Mouse (Mus musculus) gastrocnemius, postnatal 14 days (tissue): ENCODE measurements at regions not wholly inside any gene's neighbourhood (a gene's known extent, or its start where the extent isn't known, plus 50 kb on each side); places are given as distances from the start of the nearest gene placed in this dataset.

Experiments used
- DNase-seq: peaks from one replicate; pipeline ENCODE4 v3.0.0; 2021; ENCODE audit warnings: mixed read lengths
- intact Hi-C: fragments of 180-260 bp; cut with DNase I; formaldehyde crosslinking; loops from one replicate; pipeline ENCODE4 v1.15.1; 2025; ENCODE audit warnings: low total_unique reads

DNA sequence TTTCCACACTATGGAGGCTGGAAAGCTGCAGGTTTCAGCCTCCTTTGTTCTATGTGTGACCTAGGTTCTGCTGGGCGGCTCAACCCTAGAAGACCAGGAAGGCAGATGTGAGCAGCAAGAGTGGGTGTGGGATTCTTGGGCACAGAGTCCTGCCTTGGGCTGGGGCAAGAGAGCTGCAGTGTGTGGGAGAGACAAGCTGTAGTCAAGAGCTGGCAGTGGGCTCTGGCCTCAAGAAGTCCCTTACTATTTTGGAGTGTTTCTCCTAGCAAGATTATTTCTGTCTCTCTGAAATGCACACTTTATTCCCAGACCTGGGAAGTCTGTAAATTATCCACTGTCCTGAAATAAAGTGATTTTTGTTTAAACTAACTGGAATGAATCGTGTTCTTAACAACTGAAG is 211.5 kb downstream of the Nedd1 start:
- intact Hi-C loops = no loop called here

DNA sequence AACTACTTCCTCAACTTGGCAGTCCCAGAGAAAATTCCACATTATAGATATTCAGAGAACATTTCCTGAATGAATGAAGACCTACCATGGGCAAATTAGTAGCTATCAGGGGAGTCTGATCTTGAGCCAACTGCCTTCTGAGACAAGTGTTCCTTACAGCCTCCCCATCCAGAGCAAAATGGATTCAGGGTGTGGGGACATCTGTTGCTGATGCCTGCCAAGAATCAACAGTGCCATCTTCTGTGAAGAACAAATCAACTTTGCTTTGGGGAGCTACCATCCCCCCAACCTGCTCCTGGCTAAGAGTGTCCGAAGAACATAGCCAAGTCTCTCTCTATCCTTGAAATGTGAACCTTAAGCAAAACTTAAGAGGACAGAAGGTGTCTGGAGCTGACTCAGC is 217.9 kb downstream of the Nedd1 start:
- intact Hi-C loops = no loop called here
- DNase-seq = no peak

More for the DNA sequence above, 211.5 kb downstream of the Nedd1 start:
- DNase-seq = no peak

- DNase-seq = no peak
- intact Hi-C loops = no loop called here
Observed at GRCm38 (mm10) chr10:92483592-92483991, 238.6 kb downstream of the Nedd1 start.

- DNase-seq = no peak
- intact Hi-C loops = no loop called here
Observed at GRCm38 (mm10) chr10:92473282-92473681, 248.9 kb downstream of the Nedd1 start.

DNA sequence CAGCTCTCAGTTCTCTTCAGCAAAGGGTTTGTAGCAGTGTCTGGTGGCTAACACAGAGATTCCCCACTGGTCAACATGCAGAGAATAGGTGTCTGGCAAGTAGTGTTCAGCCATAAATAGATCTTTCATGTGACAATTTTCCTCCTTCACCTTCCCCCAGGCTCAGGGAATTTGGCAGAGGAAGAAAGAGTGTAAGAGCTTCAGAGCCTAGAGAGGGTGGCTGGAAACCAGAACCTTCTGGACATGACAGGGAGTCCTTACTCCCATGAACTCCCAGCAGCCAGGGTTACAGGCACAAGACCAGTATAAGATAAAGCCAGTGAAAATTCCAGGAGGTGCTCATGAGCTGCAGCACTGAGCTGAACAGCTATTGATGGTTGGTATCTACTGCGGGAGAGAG is 251.1 kb downstream of the Nedd1 start:
- DNase-seq = no peak
- intact Hi-C loops = no loop called here

GRCm38 (mm10) chr10:92455195-92455594 is 267.0 kb downstream of the Nedd1 start:
- intact Hi-C loops = no loop called here
- DNase-seq = no peak

DNA sequence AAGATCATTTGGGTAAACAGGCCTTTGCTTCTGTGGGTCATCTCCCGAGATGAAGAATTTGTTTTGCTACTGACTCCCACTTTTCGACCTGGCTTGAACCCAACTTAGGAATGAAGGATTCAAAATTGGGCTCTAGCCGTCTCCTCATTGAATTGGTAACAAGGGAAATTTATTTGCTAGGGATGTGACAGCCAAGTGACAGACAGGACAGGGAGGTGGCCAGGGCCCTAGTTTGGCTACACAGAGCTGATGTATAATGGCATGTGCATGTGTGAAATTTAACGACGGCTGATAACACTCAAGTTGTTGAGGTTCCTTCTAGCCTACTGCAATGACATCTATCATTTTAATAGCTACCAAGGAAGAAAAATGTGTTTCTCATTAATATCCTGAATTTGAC is 268.7 kb downstream of the Nedd1 start:
- DNase-seq = no peak
- intact Hi-C loops = no loop called here

DNA sequence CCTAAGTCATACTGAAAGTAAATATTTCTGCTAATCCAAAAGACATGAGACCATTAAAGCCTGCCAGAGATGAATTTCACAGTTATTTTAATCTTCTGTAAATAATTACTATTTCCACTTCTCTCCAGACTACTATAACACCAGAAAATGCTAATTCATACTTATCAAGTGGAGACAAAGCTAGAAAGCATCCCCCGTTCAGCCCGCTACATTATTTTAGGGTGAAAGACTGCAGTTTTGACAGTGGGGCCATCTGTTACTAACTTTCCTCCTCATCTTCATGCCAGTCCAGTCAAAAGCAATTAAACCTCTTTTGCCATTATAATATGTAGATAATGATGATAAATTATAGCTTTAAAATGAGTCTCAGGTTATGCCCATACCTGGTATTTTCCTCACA is 276.3 kb downstream of the Nedd1 start:
- intact Hi-C loops = no loop called here
- DNase-seq = no peak

GRCm38 (mm10) chr10:92438621-92439394 is 283.4 kb downstream of the Nedd1 start:
- DNase-seq = no peak
- intact Hi-C loops = no loop called here

DNA sequence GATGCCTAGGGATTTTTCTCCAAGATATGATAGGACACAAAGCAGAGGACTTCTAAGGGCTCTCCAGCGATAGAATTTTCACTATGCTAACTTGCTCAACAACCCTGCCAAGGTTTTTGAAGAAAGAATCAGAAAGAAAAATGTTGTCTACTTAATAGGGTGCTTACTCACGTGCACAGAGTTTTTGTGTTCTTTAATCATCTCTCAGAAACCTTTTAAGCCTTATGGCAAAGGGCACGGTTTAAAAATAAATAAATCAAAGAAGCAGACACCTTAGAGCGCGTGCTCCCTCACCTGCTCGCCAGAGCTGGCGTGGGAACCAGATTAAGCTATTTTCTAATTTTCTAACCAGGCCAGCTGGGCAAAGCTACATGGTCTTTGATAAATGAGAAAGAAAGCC is 293.0 kb downstream of the Nedd1 start:
- intact Hi-C loops = no loop called here
- DNase-seq = no peak

GRCm38 (mm10) chr10:92428026-92428425 is 294.2 kb downstream of the Nedd1 start:
- DNase-seq = no peak
- intact Hi-C loops = no loop called here

DNA sequence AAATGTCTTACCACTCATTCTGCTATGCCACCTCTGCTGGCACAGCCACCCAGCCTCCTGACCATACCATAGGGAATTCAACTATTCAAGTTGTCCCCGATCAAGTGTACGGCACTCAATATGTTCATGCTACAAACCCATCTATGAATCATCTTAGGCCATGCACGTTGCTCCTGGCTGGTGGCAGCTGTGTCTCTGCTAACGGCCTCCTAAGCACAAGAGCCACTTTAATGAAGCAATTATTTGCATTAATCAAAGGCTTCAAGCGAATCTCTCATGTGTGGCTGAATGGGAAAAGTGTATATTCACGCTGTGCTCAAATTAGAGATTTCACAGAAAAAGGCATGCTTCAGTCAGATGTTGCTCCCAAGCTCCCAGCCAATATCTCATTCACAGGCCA is 295.8 kb downstream of the Nedd1 start:
- intact Hi-C loops = no loop called here
- DNase-seq = no peak

DNA sequence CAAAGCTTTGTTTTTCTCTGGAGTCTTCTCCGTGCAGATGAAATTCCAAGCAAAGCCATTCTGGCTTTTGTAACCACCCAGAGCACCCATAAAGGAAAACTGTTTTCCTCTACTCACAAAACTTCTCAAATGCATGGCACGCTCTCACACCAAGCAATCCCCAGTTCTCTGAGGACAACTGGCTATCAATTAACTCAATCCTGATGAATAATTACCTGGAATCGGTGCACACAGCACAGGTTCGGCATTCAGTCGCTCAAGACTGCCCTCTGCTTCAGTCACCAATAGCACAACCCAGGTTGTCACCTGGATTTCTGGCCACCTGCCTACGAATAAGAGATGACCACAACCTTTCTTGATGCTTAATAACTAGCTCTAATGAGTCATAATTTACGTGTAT is 309.5 kb downstream of the Nedd1 start:
- intact Hi-C loops = no loop called here

DNA sequence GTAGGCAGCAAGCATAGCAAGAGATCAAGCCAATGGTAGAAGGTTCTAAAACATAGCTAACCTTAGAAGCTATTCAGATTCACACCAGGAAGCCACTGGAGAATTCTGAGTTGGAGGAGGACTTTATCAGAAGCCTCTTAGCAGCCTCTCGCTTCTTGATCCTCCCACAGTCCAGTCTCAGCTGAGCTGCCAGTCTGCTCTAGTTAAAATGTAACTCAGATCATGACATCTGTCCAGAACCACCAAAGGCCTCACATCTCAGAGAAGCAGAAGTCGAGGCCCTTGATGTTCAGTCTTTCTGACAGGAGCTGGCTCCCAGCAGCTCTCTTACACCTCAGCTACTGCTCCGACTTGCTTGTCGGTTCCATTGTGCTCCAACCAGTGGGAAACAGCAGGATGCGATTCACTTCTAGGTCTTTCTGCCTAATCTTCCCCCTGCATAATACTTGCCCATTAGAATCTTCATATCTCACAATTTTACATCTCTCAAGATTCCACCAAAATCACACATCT is 311.4 kb downstream of the Nedd1 start:
- no peak for DNase-seq
- intact Hi-C loops = no loop called here

More for the DNA sequence above, 309.5 kb downstream of the Nedd1 start:
- DNase-seq = no peak

DNA sequence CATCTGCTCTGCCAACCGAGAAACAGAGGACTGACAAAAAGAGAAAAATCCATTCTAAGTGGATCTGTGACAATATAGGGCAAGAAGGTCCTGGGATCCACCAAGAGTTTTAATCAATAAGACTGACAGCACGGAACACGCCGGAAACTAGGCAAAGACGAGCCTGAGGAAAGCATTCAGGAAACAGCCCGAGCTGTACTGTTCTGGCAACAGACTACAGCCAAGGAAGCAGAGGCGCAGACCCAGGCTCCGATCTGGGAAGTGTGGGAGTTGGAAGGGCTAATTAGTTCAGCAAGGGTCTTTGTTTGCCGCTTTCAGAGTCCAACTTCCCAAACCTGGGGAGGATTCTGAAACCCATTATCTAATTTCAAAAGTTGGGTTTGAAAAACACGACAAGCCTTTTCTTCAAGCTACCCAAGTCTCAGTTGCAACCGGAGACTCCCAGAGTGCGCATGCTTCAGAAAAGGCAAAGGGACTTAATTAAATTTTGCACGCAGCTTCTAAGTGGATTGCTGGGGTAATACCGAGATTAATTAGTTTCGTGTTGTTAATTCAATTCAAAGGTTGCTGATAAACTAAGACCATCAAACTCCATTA is 317.4 kb downstream of the Nedd1 start:
- DNase-seq = no peak
- intact Hi-C loops = no loop called here

DNA sequence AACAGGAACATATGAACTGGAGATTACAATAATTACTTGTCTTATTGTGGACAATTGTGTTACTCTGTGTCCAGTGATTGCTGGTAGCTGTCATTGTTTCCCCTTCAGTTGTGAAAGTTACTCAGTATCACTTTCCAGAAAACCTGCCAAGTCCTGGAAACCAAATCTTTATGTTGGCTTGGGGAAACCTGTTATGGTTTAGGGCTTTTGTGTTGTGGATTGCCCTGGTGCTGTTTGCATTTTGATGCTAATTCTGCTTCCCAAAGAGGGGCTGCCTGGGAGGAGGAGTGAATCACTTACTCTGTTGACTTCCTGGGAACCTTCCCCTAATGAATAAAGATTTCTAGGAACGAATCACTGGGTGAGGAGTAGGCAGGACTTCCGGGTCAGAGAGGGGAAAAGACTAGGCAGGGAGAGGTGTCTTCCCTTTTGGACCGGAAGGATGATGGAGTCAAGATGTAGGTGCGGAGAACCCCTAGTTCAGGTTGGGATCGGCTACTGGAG is 321.6 kb downstream of the Nedd1 start:
- intact Hi-C loops = no loop called here
- no peak for DNase-seq

GRCm38 (mm10) chr10:92389176-92389732 is 333.0 kb downstream of the Nedd1 start:
- DNase-seq = no peak
- intact Hi-C loops = no loop called here

DNA sequence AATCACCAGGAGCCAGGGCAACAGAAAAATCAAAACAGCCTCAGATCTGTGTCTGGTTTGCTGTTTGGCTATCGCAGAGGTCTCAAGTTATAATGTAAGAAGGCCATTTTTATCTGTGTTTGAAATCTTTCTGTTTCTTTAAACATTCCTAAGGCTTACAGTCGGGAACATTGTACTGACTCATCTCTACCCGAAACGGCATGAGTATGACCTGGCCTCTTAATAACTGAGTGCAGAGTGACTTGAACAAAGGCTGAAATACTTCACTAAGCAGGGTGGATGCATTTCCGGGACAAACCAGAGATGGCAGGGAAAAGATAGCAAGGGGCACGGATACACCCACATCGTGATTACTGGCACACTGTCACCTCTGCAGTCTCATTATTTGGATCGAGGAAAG is 355.1 kb downstream of the Nedd1 start:
- intact Hi-C loops = no loop called here

DNA sequence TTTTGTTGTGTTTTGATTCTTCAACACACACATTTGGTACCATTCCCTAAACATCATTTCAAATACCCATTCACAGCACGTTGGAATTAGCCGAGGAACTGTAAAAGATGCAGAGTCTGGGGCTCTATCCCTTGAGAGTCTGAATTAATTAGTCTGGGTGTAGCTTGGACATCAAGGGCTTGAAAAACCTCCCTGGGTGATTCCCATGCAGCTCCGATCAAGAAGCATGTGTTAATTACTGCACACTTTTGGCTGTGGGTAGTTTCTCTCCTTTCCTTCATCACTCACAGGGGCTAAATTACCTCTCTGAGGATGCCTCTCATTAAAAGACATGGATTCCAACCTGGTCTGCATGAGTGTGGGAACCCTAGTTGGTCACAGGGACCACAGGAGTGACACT is 365.5 kb downstream of the Nedd1 start:
- no peak for DNase-seq
- intact Hi-C loops = no loop called here

More for the DNA sequence above, 355.1 kb downstream of the Nedd1 start:
- DNase-seq = no peak

- no peak for DNase-seq
- intact Hi-C loops = no loop called here
Observed at GRCm38 (mm10) chr10:92349043-92349442, 373.2 kb downstream of the Nedd1 start.
